Mouse (Mus musculus) cortical plate, adult 2 months (tissue): ENCODE data around the gene Mks1.
A peak's percentile ranks its signal among the peaks of the same experiment; 100 is the strongest.
"Not testable (repeated sequence)": the region's sequence is repeated elsewhere in the genome, so short reads cannot be mapped to it uniquely, and the experiment has no call there.

ENCODE experiments used
- CTCF ChIP-seq: fragments of 200-500 bp; IDR thresholded peaks from 2 replicates; pipeline ENCODE4 v1.5.1; 2011; ENCODE audit warnings: mild to moderate bottlenecking, control low read depth, low read length; ENCODE audit not compliant: insufficient read depth; ENCODE audit errors: extremely low read depth
- POLR2A ChIP-seq: fragments of 200-500 bp; IDR thresholded peaks from 2 replicates; pipeline ENCODE4 v1.6.1; 2011; ENCODE audit warnings: mild to moderate bottlenecking, low read length, control low read depth; ENCODE audit not compliant: insufficient read depth; ENCODE audit errors: extremely low read depth

- TF ChIP-seq CTCF = peak; percentile 34
- TF ChIP-seq POLR2A = not testable (repeated sequence)
Observed at GRCm38 (mm10) chr11:87866891-87867290, 13.9 kb downstream of the Mks1 start.
